Mouse (Mus musculus): ENCODE data around the gene Kcnk7. TPM values are rescaled to one million over a fixed set of nuclear protein-coding genes. Genes with fewer than 3 reads are reported as not detected.
"Not testable (repeated sequence)": the region's sequence is repeated elsewhere in the genome, so short reads cannot be mapped to it uniquely, and the experiment has no call there.

The Kcnk7 gene
- polyA plus RNA-seq, 1 experiment, result 0.19 TPM

GRCm38 (mm10) chr19:5684236-5684635 is 19.9 kb upstream of the Kcnk7 start:
- peaks cover 59% of the 10 kb centered on the region for H3K36me3 ChIP-seq (ENCODE audit: control insufficient read depth, insufficient read depth)
- TF ChIP-seq MYOD1 (IDR thresholded peaks at IDR 0.05; ENCODE audit: control insufficient read depth, insufficient read length, low read depth), result no peak
- TF ChIP-seq USF1 (IDR thresholded peaks at IDR 0.05; ENCODE audit: low read depth), result no peak
- no peak for TF ChIP-seq MYOG (IDR thresholded peaks at IDR 0.05; ENCODE audit: control insufficient read depth, extremely low read depth, insufficient read length)
- TF ChIP-seq FOSL1 (IDR thresholded peaks at IDR 0.05; ENCODE audit: insufficient read depth, low read length, poor library complexity, severe bottlenecking), result no peak
- TF ChIP-seq CEBPB (IDR thresholded peaks at IDR 0.05; ENCODE audit: low read depth), result no peak
- no peak for TF ChIP-seq CTCF (IDR thresholded peaks at IDR 0.05; ENCODE audit: control insufficient read depth, insufficient read depth, insufficient read length)
- no peak for TF ChIP-seq MAX (IDR thresholded peaks at IDR 0.05)
- no peak overlapping the region for H3ac ChIP-seq (ENCODE audit: control insufficient read depth, insufficient read length, low read depth)
- peaks cover 6% of the 10 kb centered on the region for H3K79me3 ChIP-seq (ENCODE audit: low read depth)
- no peak overlapping the region for H3K4me3 ChIP-seq (ENCODE audit: insufficient read depth, poor library complexity, severe bottlenecking)
- H3K27me3 ChIP-seq (ENCODE audit: control insufficient read depth, insufficient read depth, insufficient read length), result no peaks in the 10 kb centered on the region
- peaks cover 14% of the 10 kb centered on the region for H3K79me2 ChIP-seq (ENCODE audit: control insufficient read depth, insufficient read depth)

GRCm38 (mm10) chr19:5684985-5685384 is 19.2 kb upstream of the Kcnk7 start:
- H3K36me3 ChIP-seq (ENCODE audit: control insufficient read depth, insufficient read depth), result peaks cover 51% of the 10 kb centered on the region
- TF ChIP-seq USF1 (IDR thresholded peaks at IDR 0.05; ENCODE audit: low read depth), result no peak
- no peak for TF ChIP-seq CTCF (IDR thresholded peaks at IDR 0.05; ENCODE audit: control insufficient read depth, insufficient read depth, insufficient read length)
- TF ChIP-seq MAX (IDR thresholded peaks at IDR 0.05), result no peak
- no peak for TF ChIP-seq CEBPB (IDR thresholded peaks at IDR 0.05; ENCODE audit: low read depth)
- TF ChIP-seq MYOD1 (IDR thresholded peaks at IDR 0.05; ENCODE audit: control insufficient read depth, insufficient read length, low read depth), result no peak
- TF ChIP-seq MYOG (IDR thresholded peaks at IDR 0.05; ENCODE audit: control insufficient read depth, extremely low read depth, insufficient read length), result no peak
- TF ChIP-seq FOSL1 (IDR thresholded peaks at IDR 0.05; ENCODE audit: insufficient read depth, low read length, poor library complexity, severe bottlenecking), result no peak
- H3K4me3 ChIP-seq (ENCODE audit: insufficient read depth, poor library complexity, severe bottlenecking), result no peak overlapping the region
- H3K79me2 ChIP-seq (ENCODE audit: control insufficient read depth, insufficient read depth), result peaks cover 18% of the 10 kb centered on the region
- H3K27me3 ChIP-seq (ENCODE audit: control insufficient read depth, insufficient read depth, insufficient read length), result no peaks in the 10 kb centered on the region
- H3K79me3 ChIP-seq (ENCODE audit: low read depth), result peaks cover 9% of the 10 kb centered on the region
- no peak overlapping the region for H3ac ChIP-seq (ENCODE audit: control insufficient read depth, insufficient read length, low read depth)

GRCm38 (mm10) chr19:5685431-5685830 is 18.7 kb upstream of the Kcnk7 start:
- Histone ChIP-seq H3K36me3 (ENCODE audit: control insufficient read depth, insufficient read depth) (peaks cover 48% of the 10 kb centered on the region), H3K27me3 (ENCODE audit: control insufficient read depth, insufficient read depth, insufficient read length) (no peaks in the 10 kb centered on the region)

GRCm38 (mm10) chr19:5685861-5686260 is 18.3 kb upstream of the Kcnk7 start:
- no peaks in the 10 kb centered on the region for H3K27me3 ChIP-seq (ENCODE audit: control insufficient read depth, insufficient read depth, insufficient read length)
- H3K79me2 ChIP-seq (ENCODE audit: control insufficient read depth, insufficient read depth), result peaks cover 27% of the 10 kb centered on the region
- peaks cover 44% of the 10 kb centered on the region for H3K36me3 ChIP-seq (ENCODE audit: control insufficient read depth, insufficient read depth)
- TF ChIP-seq FOSL1 (IDR thresholded peaks at IDR 0.05; ENCODE audit: insufficient read depth, low read length, poor library complexity, severe bottlenecking), result no peak
- no peak for TF ChIP-seq USF1 (IDR thresholded peaks at IDR 0.05; ENCODE audit: low read depth)
- TF ChIP-seq MYOG (IDR thresholded peaks at IDR 0.05; ENCODE audit: control insufficient read depth, extremely low read depth, insufficient read length), result no peak
- no peak for TF ChIP-seq CEBPB (IDR thresholded peaks at IDR 0.05; ENCODE audit: low read depth)
- no peak for TF ChIP-seq MAX (IDR thresholded peaks at IDR 0.05)
- no peak for TF ChIP-seq CTCF (IDR thresholded peaks at IDR 0.05; ENCODE audit: control insufficient read depth, insufficient read depth, insufficient read length)
- no peak for TF ChIP-seq MYOD1 (IDR thresholded peaks at IDR 0.05; ENCODE audit: control insufficient read depth, insufficient read length, low read depth)
- H3K79me3 ChIP-seq (ENCODE audit: low read depth), result peaks cover 18% of the 10 kb centered on the region
- H3ac ChIP-seq (ENCODE audit: control insufficient read depth, insufficient read length, low read depth), result no peak overlapping the region
- H3K4me3 ChIP-seq (ENCODE audit: insufficient read depth, poor library complexity, severe bottlenecking), result no peak overlapping the region

More at GRCm38 (mm10) chr19:5685431-5685830, 18.7 kb upstream of the Kcnk7 start:
- TF ChIP-seq USF1 (IDR thresholded peaks at IDR 0.05; ENCODE audit: low read depth) (no peak), MYOG (IDR thresholded peaks at IDR 0.05; ENCODE audit: control insufficient read depth, extremely low read depth, insufficient read length) (no peak), FOSL1 (IDR thresholded peaks at IDR 0.05; ENCODE audit: insufficient read depth, low read length, poor library complexity, severe bottlenecking) (no peak), CTCF (IDR thresholded peaks at IDR 0.05; ENCODE audit: control insufficient read depth, insufficient read depth, insufficient read length) (no peak), CEBPB (IDR thresholded peaks at IDR 0.05; ENCODE audit: low read depth) (no peak)
- Histone ChIP-seq H3ac (ENCODE audit: control insufficient read depth, insufficient read length, low read depth) (no peak overlapping the region), H3K79me3 (ENCODE audit: low read depth) (peaks cover 14% of the 10 kb centered on the region), H3K79me2 (ENCODE audit: control insufficient read depth, insufficient read depth) (peaks cover 22% of the 10 kb centered on the region), H3K4me3 (ENCODE audit: insufficient read depth, poor library complexity, severe bottlenecking) (no peak overlapping the region)

- no peaks in the 10 kb centered on the region for H3K27me3 ChIP-seq (ENCODE audit: control insufficient read depth, insufficient read depth, insufficient read length)
- TF ChIP-seq MAX (IDR thresholded peaks at IDR 0.05), result no peak
- TF ChIP-seq MYOG (IDR thresholded peaks at IDR 0.05; ENCODE audit: control insufficient read depth, extremely low read depth, insufficient read length), result no peak
- TF ChIP-seq CEBPB (IDR thresholded peaks at IDR 0.05; ENCODE audit: low read depth), result no peak
- no peak for TF ChIP-seq FOSL1 (IDR thresholded peaks at IDR 0.05; ENCODE audit: insufficient read depth, low read length, poor library complexity, severe bottlenecking)
- TF ChIP-seq USF1 (IDR thresholded peaks at IDR 0.05; ENCODE audit: low read depth), result no peak
- TF ChIP-seq CTCF (IDR thresholded peaks at IDR 0.05; ENCODE audit: control insufficient read depth, insufficient read depth, insufficient read length), result no peak
- no peak overlapping the region for H3ac ChIP-seq (ENCODE audit: control insufficient read depth, insufficient read length, low read depth)
- H3K36me3 ChIP-seq (ENCODE audit: control insufficient read depth, insufficient read depth), result peaks cover 38% of the 10 kb centered on the region
- H3K79me2 ChIP-seq (ENCODE audit: control insufficient read depth, insufficient read depth), result peaks cover 32% of the 10 kb centered on the region
- peaks cover 24% of the 10 kb centered on the region for H3K79me3 ChIP-seq (ENCODE audit: low read depth)
- H3K4me3 ChIP-seq (ENCODE audit: insufficient read depth, poor library complexity, severe bottlenecking), result no peak overlapping the region
These were observed 17.7 kb upstream of the Kcnk7 start for GRCm38 (mm10) chr19:5686437-5686836.

- peaks cover 38% of the 10 kb centered on the region for H3K36me3 ChIP-seq (ENCODE audit: control insufficient read depth, insufficient read depth)
- H3K27me3 ChIP-seq (ENCODE audit: control insufficient read depth, insufficient read depth, insufficient read length); H3K4me3 ChIP-seq (ENCODE audit: insufficient read depth, poor library complexity, severe bottlenecking): not testable (repeated sequence)
- peaks cover 29% of the 10 kb centered on the region for H3K79me3 ChIP-seq (ENCODE audit: low read depth)
- H3ac ChIP-seq (ENCODE audit: control insufficient read depth, insufficient read length, low read depth), result peak overlapping the region; percentile 38
- H3K79me2 ChIP-seq (ENCODE audit: control insufficient read depth, insufficient read depth), result peaks cover 38% of the 10 kb centered on the region
These were observed 17.2 kb upstream of the Kcnk7 start for GRCm38 (mm10) chr19:5686954-5687353.

All from C2C12 (cell line).